Mouse (Mus musculus) embryonic facial prominence, embryonic 15.5 days (tissue): ENCODE measurements around the gene Il22ra2. TPM values are rescaled to one million over a fixed set of nuclear protein-coding genes. Genes with fewer than 3 reads are reported as not detected.

ENCODE experiments used
- ATAC-seq: fragments of 200-750 bp; cut with Nextera tagmentation; 2 replicates; pipeline ENCODE4 v1.8.0; 2017; ENCODE audit warnings: low read depth, moderate TSS enrichment; ENCODE audit not compliant: insufficient number of reproducible peaks, low FRiP score, low TSS enrichment
- H3K27ac ChIP-seq: fragments of 300-500 bp; sonication (generic); replicated peaks from 2 replicates; pipeline ENCODE4 v1.5.1; 2015; ENCODE audit warnings: mild to moderate bottlenecking, inconsistent platforms
- H3K27me3 ChIP-seq: fragments of 300-500 bp; sonication (generic); 2 replicates; pipeline ENCODE4 v1.6.1; 2015; ENCODE audit warnings: inconsistent platforms
- H3K36me3 ChIP-seq: fragments of 300-500 bp; sonication (generic); 2 replicates; pipeline ENCODE4 v1.6.1; 2015; ENCODE audit warnings: mild to moderate bottlenecking, inconsistent platforms
- H3K4me1 ChIP-seq: fragments of 300-500 bp; sonication (generic); 2 replicates; pipeline ENCODE4 v1.6.1; 2015; ENCODE audit warnings: inconsistent platforms
- H3K4me2 ChIP-seq: fragments of 300-500 bp; sonication (generic); replicated peaks from 2 replicates; pipeline ENCODE4 v1.6.1; 2015; ENCODE audit warnings: mild to moderate bottlenecking, inconsistent platforms
- H3K4me3 ChIP-seq: fragments of 300-500 bp; sonication (generic); replicated peaks from 2 replicates; pipeline ENCODE4 v1.5.1; 2015; ENCODE audit warnings: mild to moderate bottlenecking, inconsistent platforms
- H3K9ac ChIP-seq: fragments of 300-500 bp; sonication (generic); 2 replicates; pipeline ENCODE4 v1.6.1; 2015; ENCODE audit warnings: inconsistent platforms
- H3K9me3 ChIP-seq: fragments of 300-500 bp; sonication (generic); replicated peaks from 2 replicates; pipeline ENCODE4 v1.6.1; 2016; ENCODE audit warnings: inconsistent platforms
- WGBS: fragments of 180-500 bp; shearing (Covaris S2); methylation state at CpG from one replicate; pipeline ENCODE4 v1.1.7; 2015; 5-methylcytosine and 5-hydroxymethylcytosine counted together
- polyA plus RNA-seq: library from polyadenylated mRNA; unstranded; fragments of >200 nt; fragmentation: Nextera tagmentation; extraction: Ambion mirVana; gene quantifications from 2 replicates; pipeline ENCODE4 v1.2.1, GENCODE M21; 2015

The Il22ra2 gene
- polyA plus RNA-seq, 1 experiment from 2014 or later, result 0.37 TPM

GRCm38 (mm10) chr10:19657426-19657825, 35.6 kb downstream of the Il22ra2 start:
- WGBS, result 79% methylated on average over 9 of the region's 9 CpGs
- ATAC-seq, result no peak
- H3K9me3 ChIP-seq, result no peaks in the 10 kb centered on the region
- no peak overlapping the region for H3K9ac ChIP-seq
- no peak overlapping the region for H3K4me3 ChIP-seq
- H3K36me3 ChIP-seq, result no peaks in the 10 kb centered on the region
- no peak overlapping the region for H3K4me2 ChIP-seq
- no peak overlapping the region for H3K27ac ChIP-seq
- H3K27me3 ChIP-seq, result no peaks in the 10 kb centered on the region
- no peaks in the 10 kb centered on the region for H3K4me1 ChIP-seq

GRCm38 (mm10) chr10:19659953-19660352, 38.2 kb downstream of the Il22ra2 start:
- H3K36me3 ChIP-seq, result no peaks in the 10 kb centered on the region
- H3K4me2 ChIP-seq, result no peak overlapping the region
- ATAC-seq, result no peak
- H3K4me1 ChIP-seq, result no peaks in the 10 kb centered on the region
- 76% methylated on average over 5 of the region's 5 CpGs for WGBS
- H3K9me3 ChIP-seq, result no peaks in the 10 kb centered on the region
- H3K27me3 ChIP-seq, result no peaks in the 10 kb centered on the region
- H3K9ac ChIP-seq, result no peak overlapping the region
- no peak overlapping the region for H3K4me3 ChIP-seq
- H3K27ac ChIP-seq, result no peak overlapping the region

GRCm38 (mm10) chr10:19668973-19669372, 47.2 kb downstream of the Il22ra2 start:
- 81% methylated on average over 5 of the region's 5 CpGs for WGBS
- Histone ChIP-seq H3K4me2 (no peak overlapping the region), H3K27me3 (no peaks in the 10 kb centered on the region), H3K27ac (no peak overlapping the region), H3K36me3 (no peaks in the 10 kb centered on the region), H3K9me3 (no peaks in the 10 kb centered on the region), H3K4me1 (no peaks in the 10 kb centered on the region), H3K4me3 (no peak overlapping the region), H3K9ac (no peak overlapping the region)
- no peak for ATAC-seq

- ATAC-seq, result no peak
- Histone ChIP-seq H3K36me3 (no peaks in the 10 kb centered on the region), H3K4me2 (no peak overlapping the region), H3K27ac (no peak overlapping the region), H3K4me1 (no peaks in the 10 kb centered on the region), H3K27me3 (no peaks in the 10 kb centered on the region), H3K9me3 (no peaks in the 10 kb centered on the region), H3K4me3 (no peak overlapping the region), H3K9ac (no peak overlapping the region)
Observed at GRCm38 (mm10) chr10:19672015-19672414, 50.2 kb downstream of the Il22ra2 start.

- ATAC-seq, result no peak
- Histone ChIP-seq H3K27ac (no peak overlapping the region), H3K4me2 (no peak overlapping the region), H3K9ac (no peak overlapping the region), H3K27me3 (no peaks in the 10 kb centered on the region), H3K36me3 (no peaks in the 10 kb centered on the region), H3K4me1 (no peaks in the 10 kb centered on the region), H3K4me3 (no peak overlapping the region), H3K9me3 (no peaks in the 10 kb centered on the region)
- WGBS, result 88% methylated on average over 1 of the region's 1 CpGs
Observed at GRCm38 (mm10) chr10:19673146-19673545, 51.3 kb downstream of the Il22ra2 start.

Other genes with a start within 250 kb of the Il22ra2 start
- gene Ifngr1, start 30.0 kb upstream of the Il22ra2 start, polyA plus RNA-seq, result 61.2 and 61.5 TPM in 2 replicates
- 0.56 and 0.68 TPM in 2 replicates for gene Il20ra, start 90.6 kb downstream of the Il22ra2 start, polyA plus RNA-seq
- 0.96 and 1.0 TPM in 2 replicates for gene Slc35d3, start 229.5 kb downstream of the Il22ra2 start, polyA plus RNA-seq